Mouse (Mus musculus) layer of hippocampus, adult 9-10 months (tissue): ENCODE measurements around the gene Gm14406.
"Not testable (repeated sequence)": the region's sequence is repeated elsewhere in the genome, so short reads cannot be mapped to it uniquely, and the experiment has no call there.

ENCODE experiments used
- DNase-seq: peaks from one replicate; pipeline ENCODE4 v3.0.0; 2022; ENCODE audit warnings: low spot score

Gene Gm14406

DNA sequence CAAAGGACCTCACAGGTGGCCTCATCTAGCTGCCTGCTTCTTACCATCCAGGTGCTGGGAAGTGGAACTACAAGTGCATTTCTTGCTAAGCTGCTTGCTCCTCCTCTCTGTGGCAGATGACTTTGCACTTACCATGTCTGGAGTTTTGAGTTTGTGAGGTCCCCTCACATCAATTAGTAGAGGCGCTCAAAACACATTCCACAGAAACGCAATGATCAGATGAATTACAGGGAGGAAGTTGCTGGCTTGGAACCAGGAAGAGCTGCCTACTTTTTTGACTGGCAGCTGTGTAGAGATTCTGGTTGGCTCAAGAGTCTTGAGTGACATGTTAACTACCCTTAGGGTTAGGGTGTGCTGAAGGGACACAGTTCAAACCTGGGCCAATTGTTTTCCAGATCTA, at the start of gene Gm14406:
TSS of gene Gm14406 (minus strand) at position 213 of the 400 bp plus-strand sequence.
- DNase-seq: not testable (repeated sequence)

DNA sequence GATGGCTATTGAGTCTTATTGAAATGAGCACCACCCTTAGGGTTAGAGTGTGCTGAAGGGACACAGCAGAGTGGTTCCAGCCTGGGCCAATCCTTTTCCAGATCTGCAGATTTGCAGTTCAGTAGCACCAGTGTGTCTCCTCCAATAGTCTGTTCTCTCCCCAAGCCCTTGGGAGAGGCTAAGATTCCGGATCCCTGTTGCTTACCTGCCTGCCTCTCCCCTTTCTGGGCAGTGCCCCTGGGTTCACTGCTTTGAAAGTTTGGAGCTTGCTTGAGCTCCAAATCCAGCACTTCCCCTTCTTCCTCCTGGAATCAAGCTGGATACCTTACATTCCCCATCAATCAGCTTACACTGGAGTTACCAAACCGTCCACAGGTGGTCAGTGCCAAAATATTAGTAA, 2.9 kb downstream of the Gm14406 start:
- DNase-seq: not testable (repeated sequence)

DNA sequence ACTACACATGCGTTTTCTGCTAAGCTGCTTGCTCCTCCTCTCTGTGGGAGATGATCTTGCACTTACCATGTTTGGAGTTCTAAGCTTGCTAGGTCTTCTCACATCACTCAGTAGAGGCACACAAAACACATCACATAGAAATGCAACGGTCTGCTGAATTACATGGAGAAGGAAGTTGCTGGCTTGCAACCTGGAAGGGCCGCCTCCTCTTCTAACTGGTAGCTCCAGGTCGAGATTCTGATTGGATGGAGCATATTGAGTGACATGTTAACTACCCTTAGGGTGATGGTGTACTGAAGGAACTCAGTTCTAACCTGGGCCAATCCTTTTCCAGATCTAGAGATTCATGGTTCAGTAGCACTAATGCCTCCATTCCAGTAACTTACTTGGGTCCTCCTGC, 18.6 kb downstream of the Gm14406 start:
- DNase-seq: not testable (repeated sequence)

DNA sequence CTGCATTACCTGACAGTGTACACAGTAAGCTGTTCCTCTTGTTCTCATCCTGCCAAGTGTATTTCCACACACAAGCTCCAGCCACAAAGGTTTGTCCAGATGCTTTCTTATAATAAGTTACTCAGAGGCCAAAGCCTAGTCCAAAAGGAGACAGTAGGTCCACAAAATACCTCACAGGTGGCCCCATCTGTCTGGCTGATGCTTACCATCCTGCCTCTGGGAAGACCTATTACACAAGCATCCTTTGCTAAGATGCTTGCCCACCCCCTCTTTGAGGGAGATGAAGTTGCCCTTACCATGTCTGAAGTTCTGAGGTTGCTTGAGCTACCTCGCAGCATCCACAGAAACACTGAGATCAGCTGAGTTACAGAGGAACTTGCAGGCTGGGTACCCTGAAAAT, 22.7 kb downstream of the Gm14406 start:
- DNase-seq: not testable (repeated sequence)

DNA sequence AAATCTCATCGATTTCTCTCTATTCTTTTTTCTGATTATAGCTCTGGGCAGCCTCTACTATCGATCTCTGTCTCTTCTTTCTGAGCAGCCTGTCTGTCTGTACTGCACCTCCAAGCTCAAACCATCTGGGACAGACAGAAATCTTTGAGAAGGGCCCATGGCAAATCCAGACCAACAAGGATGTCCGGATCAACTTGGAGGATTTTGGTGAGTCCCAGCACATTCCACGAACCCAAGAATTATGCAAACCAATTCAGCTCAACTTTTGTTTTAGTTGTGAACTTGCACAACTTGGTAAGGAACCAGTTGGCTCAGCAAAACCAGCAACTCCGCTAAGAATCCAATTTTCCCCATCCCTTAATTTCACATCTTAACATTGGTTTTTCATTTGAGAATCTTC, 40.3 kb downstream of the Gm14406 start:
- DNase-seq: not testable (repeated sequence)

DNA sequence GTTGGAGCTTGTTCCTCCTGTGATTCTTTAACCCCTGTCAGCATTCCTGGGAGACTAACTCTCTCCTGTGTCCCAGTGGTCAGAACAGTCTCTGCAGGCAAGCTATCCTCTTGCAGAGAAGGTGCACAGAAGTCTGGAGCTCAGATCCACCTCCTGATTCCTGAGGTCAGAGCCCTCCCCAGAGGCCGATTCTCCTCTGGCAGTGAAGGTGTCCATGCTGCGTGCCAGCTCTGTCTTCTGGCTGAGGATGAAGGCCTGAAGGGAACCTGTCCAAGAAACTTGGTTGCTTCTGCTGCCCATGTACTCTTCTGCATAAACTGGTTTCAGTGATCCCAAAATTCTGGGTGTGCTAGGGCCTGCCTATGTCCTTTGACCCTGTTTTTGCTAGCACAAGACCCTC, 40.9 kb downstream of the Gm14406 start:
- DNase-seq: not testable (repeated sequence)

DNA sequence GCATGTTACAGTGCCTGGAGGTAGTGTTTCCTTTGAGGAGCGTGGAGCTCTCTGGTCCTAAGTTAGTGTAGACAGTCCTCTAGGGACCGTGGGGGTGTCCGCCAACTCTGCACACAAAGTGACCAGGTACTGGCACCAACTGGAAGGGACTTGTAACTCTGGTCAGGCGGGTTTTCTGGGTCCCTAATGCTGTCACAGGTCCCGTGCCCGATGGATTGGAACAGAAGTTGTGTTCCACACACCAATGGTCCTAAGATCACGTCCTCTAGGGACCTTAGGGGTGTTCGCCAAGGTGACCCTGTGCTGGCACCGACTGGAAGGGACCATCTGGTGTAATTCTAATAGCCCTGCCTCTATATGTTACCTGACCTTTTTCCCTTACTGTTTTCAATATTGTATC, 42.1 kb downstream of the Gm14406 start:
- DNase-seq: no peak

DNA sequence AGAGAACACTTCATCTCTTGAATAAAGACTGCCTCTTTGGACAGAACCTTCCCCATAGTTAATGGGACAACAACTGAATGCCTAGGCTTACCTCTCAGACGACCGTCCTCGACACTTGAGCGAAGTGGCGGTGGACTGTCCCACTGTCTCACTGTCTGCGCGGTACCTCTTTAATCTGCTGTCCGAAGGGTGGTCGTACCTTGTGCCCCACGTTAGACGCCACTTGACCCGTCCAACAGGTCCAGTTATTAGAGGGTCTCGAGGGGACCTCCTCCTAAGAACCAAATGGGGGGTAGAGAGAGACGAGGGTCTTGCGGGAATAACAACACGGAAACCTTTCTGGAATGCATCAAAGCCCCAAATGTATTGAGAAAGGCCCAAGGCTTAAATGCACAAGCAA, 53.8 kb downstream of the Gm14406 start:
- not testable (repeated sequence) for DNase-seq

DNA sequence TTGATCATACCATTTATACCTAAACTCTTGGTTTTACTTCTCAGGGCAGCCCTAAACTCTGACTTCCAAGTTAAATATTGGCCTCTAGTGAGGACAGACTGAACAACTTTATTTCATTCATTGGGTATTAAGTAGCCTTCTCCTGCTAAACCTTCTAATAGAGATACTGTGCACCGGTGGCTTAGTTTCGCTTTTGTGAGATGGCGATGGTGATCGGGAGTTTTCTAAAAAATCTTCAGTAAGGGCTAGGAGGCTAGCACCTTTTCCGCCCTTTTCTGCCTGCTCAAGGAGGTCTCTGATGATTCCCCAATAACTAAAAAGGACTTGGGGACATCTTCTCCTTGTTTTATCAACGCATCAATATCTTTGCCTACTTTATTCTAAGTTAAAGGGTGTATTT, 54.3 kb downstream of the Gm14406 start:
- DNase-seq: not testable (repeated sequence)

DNA sequence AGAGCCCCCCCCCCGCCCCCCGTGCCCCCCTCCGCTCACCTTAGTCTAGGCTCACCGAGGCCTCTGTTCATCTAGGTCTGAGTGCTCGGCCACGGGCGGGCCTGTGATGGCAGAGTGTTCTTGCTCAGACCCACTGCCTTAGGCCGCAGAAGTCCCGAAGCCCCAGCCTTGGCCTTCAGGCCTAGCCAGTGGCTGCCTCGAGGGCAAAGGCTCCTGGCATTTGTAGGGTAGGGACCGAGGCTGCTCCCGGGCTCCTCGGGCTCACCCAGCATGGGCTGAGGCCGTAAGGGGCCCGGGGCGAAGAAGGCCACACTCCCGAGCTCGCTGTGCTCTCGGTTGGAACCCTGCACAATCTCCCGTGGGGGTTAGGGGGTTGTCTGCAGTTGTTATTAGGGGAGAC, 54.9 kb downstream of the Gm14406 start:
- no peak for DNase-seq

DNA sequence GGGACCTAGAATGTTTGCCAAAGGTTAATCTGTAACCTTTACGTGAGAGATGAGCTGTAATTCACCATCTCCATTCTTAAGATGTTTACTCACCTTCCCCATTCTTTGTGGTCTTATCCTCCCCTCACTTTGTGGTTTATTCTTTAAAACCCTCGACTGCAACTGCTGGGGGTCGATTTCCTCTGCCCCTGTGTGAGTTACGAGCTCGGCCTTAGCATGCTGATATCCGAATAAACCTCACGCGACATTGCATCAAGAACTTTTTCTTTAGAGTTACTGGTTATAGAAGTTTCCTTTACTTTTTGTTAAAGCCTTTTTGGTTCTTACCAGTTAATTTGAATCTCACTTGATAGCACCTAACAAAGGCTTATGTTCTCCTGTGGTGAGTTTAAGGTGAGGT, 58.0 kb downstream of the Gm14406 start:
- DNase-seq: no peak
